Mouse (Mus musculus): ENCODE measurements around the gene Cacna1s. TPM values are rescaled to one million over a fixed set of nuclear protein-coding genes. Genes with fewer than 3 reads are reported as not detected.
A peak's percentile ranks its signal among the peaks of the same experiment; 100 is the strongest.

The Cacna1s gene
- total RNA-seq, 4 experiments from 2014 or later = 844 to 1,101 (median 1,067) TPM

DNA sequence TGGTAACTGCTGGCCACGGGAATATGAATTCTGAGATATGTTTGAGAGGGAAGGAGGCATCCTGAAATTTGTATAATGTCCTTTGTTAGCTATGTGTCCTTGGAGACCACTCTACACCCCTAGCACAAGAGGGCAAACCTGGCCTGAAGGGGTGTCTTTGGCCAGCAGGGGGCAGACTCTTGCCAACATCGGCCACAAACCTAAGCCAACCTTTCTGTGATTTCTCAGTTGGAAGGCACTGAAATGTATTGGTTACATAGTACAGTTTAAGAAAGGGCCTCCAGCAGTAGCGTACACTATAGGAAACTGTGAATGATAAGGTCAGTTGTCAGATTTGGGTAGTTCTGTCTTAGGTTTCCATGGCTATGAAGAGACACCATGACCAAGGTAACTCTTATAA is 63.6 kb downstream of the Cacna1s start:
- peak in 1 of 2 experiments; percentile 37 for DNase-seq (ENCODE audit: low spot score in 2 of 2)

- DNase-seq (ENCODE audit: low spot score in 2 of 2) = no peak
Observed at GRCm38 (mm10) chr1:136117069-136117468, 64.5 kb downstream of the Cacna1s start.

DNA sequence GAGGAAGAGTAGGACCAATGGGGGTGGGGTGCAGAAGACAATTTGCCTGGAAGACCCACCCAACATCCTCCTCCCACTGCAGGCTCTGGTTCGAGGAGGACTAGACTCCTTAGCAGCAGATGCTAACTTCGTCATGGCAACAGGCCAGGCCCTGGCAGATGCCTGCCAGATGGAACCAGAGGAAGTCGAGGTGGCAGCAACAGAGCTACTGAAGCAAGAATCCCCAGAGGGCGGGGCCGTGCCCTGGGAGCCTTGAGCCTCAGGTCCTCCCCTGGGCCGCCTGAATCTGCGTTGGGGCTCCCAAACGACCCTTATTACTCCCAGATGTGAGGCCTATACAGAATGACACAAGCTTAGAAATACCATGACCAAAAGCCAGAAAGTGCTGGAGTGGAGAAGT is 66.3 kb downstream of the Cacna1s start:
- peak; percentile 43 to 76 for DNase-seq (ENCODE audit: low spot score in 2 of 2)

- DNase-seq (ENCODE audit: low spot score in 2 of 2) = no peak
Observed at GRCm38 (mm10) chr1:136119571-136120262, 67.2 kb downstream of the Cacna1s start.

DNA sequence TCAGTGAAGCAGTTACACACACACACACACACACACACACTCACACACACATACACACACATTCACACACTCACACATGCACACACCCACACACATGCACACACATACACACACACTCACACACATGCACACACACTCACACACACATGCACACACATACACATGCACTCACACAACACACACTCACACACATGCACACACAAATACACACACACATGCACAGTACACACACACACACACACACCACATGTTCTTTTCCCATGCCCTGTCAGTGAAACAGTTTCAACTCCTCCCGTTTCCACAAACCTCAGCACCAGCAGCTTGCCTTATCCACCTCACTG is 67.7 kb downstream of the Cacna1s start:
- DNase-seq (ENCODE audit: low spot score in 2 of 2) = no peak

DNA sequence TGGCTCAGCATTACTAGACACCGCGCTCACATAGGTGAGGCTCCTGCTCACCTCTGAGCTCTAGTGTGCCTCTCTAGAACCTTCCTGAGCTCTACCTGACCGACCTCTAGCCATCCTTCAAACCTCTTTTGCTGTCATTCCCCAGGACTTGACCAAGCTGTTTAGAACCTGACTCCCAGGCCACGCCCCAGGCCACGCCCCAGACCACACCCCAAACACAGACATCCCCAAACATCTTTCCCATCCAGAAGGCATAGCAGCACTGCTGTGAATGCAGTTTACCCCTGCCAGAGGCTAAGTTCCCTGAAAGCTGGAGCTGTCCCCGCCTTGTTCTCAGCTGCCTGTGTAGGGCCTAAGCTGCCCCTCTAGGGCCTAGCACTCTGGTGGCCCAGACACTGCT is 68.2 kb downstream of the Cacna1s start:
- no peak for DNase-seq (ENCODE audit: low spot score in 2 of 2)

DNA sequence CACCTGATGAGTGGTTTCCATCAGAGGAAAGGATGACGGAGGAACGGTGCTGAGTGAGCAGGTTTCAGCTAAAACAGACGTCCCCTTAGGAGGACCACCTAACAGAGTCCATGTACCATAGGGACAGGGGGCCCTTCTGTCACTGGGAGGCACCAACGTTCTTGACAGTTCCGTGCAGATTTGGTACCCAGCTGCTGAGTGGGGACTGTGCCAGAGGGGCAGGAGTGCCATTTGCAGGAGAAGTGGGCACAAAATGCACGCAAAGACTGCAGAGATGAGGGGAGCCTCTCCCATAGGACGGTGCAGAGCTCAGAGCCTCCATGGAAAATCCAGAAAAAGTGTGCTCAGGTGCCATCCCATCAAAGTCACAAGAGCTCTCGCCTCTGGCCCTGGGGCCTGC is 69.5 kb downstream of the Cacna1s start:
- no peak for DNase-seq (ENCODE audit: low spot score in 2 of 2)

- DNase-seq (ENCODE audit: low spot score in 2 of 2) = no peak
Observed at GRCm38 (mm10) chr1:136126159-136126765, 73.7 kb downstream of the Cacna1s start.

DNA sequence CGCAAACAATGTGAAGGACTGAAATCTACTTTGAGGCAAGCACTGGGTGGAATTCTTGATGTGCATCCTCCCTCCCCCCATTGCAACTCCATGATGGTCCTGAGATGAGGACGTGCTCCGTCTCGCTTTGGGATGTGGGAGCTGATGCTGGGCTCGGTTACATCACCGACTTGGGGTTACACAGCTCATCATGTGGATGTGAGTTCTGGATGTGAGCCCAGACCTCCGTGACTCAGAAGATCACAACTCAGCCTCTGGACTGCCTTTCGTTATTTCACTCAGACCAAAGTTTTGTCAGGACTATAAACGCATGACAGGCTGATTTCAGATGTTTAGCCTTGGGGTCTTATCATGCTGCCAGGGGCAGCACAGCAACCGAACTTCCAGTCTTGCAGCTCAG is 74.3 kb downstream of the Cacna1s start:
- DNase-seq (ENCODE audit: low spot score in 2 of 2) = peak; percentile 63 to 66

GRCm38 (mm10) chr1:136127856-136128255 is 75.3 kb downstream of the Cacna1s start:
- DNase-seq (ENCODE audit: low spot score in 2 of 2) = no peak

DNA sequence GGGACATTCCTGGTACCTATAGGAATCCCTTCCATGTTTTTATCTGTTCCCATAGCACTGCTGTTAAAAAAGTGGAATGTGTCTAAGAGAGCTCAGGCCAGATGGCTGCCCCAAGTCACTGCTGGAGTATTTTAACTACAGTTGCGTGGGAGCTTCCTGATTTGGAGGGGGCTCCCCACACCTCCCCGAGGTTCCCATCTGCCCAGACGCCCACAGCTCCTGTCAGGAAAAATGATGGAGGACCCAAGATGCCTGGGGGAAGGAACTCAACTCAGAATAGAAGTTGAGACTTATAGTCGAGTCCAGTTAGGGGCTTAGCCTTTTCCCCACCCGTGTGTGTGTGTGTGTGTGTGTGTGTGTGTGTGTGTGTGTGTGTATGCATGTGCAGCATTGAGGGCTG is 75.9 kb downstream of the Cacna1s start:
- DNase-seq (ENCODE audit: low spot score in 2 of 2) = no peak

GRCm38 (mm10) chr1:136128944-136129589 is 76.5 kb downstream of the Cacna1s start:
- DNase-seq (ENCODE audit: low spot score in 2 of 2) = no peak

- DNase-seq (ENCODE audit: low spot score in 2 of 2) = no peak
Observed at GRCm38 (mm10) chr1:136130107-136130506, 77.6 kb downstream of the Cacna1s start.

GRCm38 (mm10) chr1:136130951-136131558 is 78.5 kb downstream of the Cacna1s start, which contains the start of gene Kif21b:
Gene Kif21b (plus strand): TSS chr1:136131389.
- peak; percentile 60 to 68 for DNase-seq (ENCODE audit: low spot score in 2 of 2)

GRCm38 (mm10) chr1:136131603-136132291 is 79.2 kb downstream of the Cacna1s start:
- no peak for DNase-seq (ENCODE audit: low spot score in 2 of 2)

GRCm38 (mm10) chr1:136132386-136133201 is 80.0 kb downstream of the Cacna1s start:
- DNase-seq (ENCODE audit: low spot score in 2 of 2) = no peak

- no peak for DNase-seq (ENCODE audit: low spot score in 2 of 2)
Observed at GRCm38 (mm10) chr1:136133570-136134240, 81.2 kb downstream of the Cacna1s start.

GRCm38 (mm10) chr1:136134547-136134946 is 82.0 kb downstream of the Cacna1s start:
- no peak for DNase-seq (ENCODE audit: low spot score in 2 of 2)

DNA sequence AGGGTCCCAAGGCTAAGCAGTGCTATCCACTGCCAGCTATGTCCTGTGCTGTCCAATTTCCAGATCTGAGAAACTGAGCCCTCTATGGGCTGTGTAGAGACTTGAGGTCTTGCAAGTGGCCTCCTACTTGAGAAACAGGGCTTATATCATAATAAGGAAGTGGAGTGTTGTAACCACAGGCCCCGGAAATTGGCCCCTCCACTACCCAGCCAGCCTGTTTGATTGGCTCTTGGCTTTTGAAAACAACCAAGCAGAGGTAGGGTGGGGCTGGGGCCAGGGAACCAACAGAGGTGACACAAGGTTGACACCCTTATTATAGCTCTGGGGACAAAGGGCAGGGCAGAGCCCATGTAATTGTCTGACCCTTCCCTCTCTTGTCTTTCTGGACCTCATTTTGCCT is 82.5 kb downstream of the Cacna1s start:
- DNase-seq (ENCODE audit: low spot score in 2 of 2) = no peak

GRCm38 (mm10) chr1:136135777-136136444 is 83.4 kb downstream of the Cacna1s start:
- no peak for DNase-seq (ENCODE audit: low spot score in 2 of 2)
